Mouse (Mus musculus): ENCODE results near the gene Hpdl.
A peak's percentile ranks its signal among the peaks of the same experiment; 100 is the strongest.

GRCm38 (mm10) chr4:116827819-116828218 is 6.3 kb upstream of the Hpdl start:
- peak; percentile 78 for TF ChIP-seq CTCF (IDR thresholded peaks at IDR 0.05)
- no peak for TF ChIP-seq EP300 (IDR thresholded peaks at IDR 0.05)

Data from lung, postnatal 0 days (tissue).